Mouse (Mus musculus) embryonic facial prominence, embryonic 14.5 days (tissue): ENCODE measurements around the gene Surf4. TPM values are rescaled to one million over a fixed set of nuclear protein-coding genes. Genes with fewer than 3 reads are reported as not detected.

Experiments used
- ATAC-seq: fragments of 200-750 bp; cut with Nextera tagmentation; 2 replicates; pipeline ENCODE4 v1.8.0; 2017; ENCODE audit warnings: low read depth, moderate number of reproducible peaks, moderate TSS enrichment
- DNase-seq: peaks from one replicate; pipeline ENCODE4 v3.0.0-alpha.2; 2015; ENCODE audit warnings: low spot score
- H3K27ac ChIP-seq: fragments of 300-500 bp; sonication (generic); replicated peaks from 2 replicates; pipeline ENCODE4 v1.5.1; 2014; ENCODE audit warnings: low read depth, mild to moderate bottlenecking, low read length, moderate library complexity
- H3K27me3 ChIP-seq: fragments of 300-500 bp; sonication (generic); replicated peaks from 2 replicates; pipeline ENCODE4 v1.6.1; 2014; ENCODE audit warnings: low read length; ENCODE audit not compliant: control insufficient read depth, insufficient read depth
- H3K36me3 ChIP-seq: fragments of 300-500 bp; sonication (generic); 2 replicates; pipeline ENCODE4 v1.6.1; 2014; ENCODE audit warnings: low read length, mixed read lengths; ENCODE audit not compliant: control insufficient read depth, insufficient read depth
- H3K4me1 ChIP-seq: fragments of 300-500 bp; sonication (generic); 2 replicates; pipeline ENCODE4 v1.6.1; 2014; ENCODE audit warnings: antibody characterized with exemption, low read length; ENCODE audit not compliant: control insufficient read depth, insufficient read depth
- H3K4me2 ChIP-seq: fragments of 300-500 bp; sonication (generic); 2 replicates; pipeline ENCODE4 v1.6.1; 2014; ENCODE audit warnings: low read depth, mild to moderate bottlenecking, low read length, moderate library complexity, mixed read lengths
- H3K4me3 ChIP-seq: fragments of 300-500 bp; sonication (generic); 2 replicates; pipeline ENCODE4 v1.5.1; 2014; ENCODE audit warnings: low read depth, mild to moderate bottlenecking, low read length
- H3K9ac ChIP-seq: fragments of 300-500 bp; sonication (generic); 2 replicates; pipeline ENCODE4 v1.6.1; 2014; ENCODE audit warnings: low read depth, mild to moderate bottlenecking, low read length, moderate library complexity, mixed read lengths
- H3K9me3 ChIP-seq: fragments of 300-500 bp; sonication (generic); 2 replicates; pipeline ENCODE4 v1.6.1; 2016; ENCODE audit warnings: low read length; ENCODE audit not compliant: control insufficient read depth
- WGBS: fragments of 180-500 bp; shearing (Covaris S2); extraction: QIAGEN DNeasy Blood & Tissue Kit; methylation state at CpG from one replicate; pipeline ENCODE4 v1.1.7; 2014; 5-methylcytosine and 5-hydroxymethylcytosine counted together
- polyA plus RNA-seq: library from polyadenylated mRNA; unstranded; fragments of >200 nt; fragmentation: Nextera tagmentation; extraction: Ambion mirVana; gene quantifications from 2 replicates; pipeline ENCODE4 v1.2.1, GENCODE M21; 2014

Gene Surf4
- polyA plus RNA-seq, 1 experiment from 2014 or later: 273 TPM

GRCm38 (mm10) chr2:26957488-26957859, 23.7 kb upstream of the Surf4 start:
- Histone ChIP-seq H3K4me1 (no peaks in the 10 kb centered on the region), H3K4me2 (no peak overlapping the region), H3K9ac (no peak overlapping the region), H3K27ac (no peak overlapping the region), H3K9me3 (no peaks in the 10 kb centered on the region), H3K27me3 (no peaks in the 10 kb centered on the region), H3K36me3 (peaks cover 94% of the 10 kb centered on the region), H3K4me3 (no peak overlapping the region)
- WGBS: 74% methylated on average over 2 of the region's 2 CpGs
- DNase-seq (no peak), ATAC-seq (no peak)

GRCm38 (mm10) chr2:26956811-26957487, 23.2 kb upstream of the Surf4 start:
- ATAC-seq: no peak
- Histone ChIP-seq H3K9ac (no peak overlapping the region), H3K27me3 (no peaks in the 10 kb centered on the region), H3K9me3 (no peaks in the 10 kb centered on the region), H3K4me2 (no peak overlapping the region), H3K27ac (no peak overlapping the region), H3K36me3 (peaks cover 95% of the 10 kb centered on the region), H3K4me1 (no peaks in the 10 kb centered on the region), H3K4me3 (no peak overlapping the region)
- no peak for DNase-seq
- 97% methylated on average over 12 of the region's 12 CpGs for WGBS

GRCm38 (mm10) chr2:26954735-26955395, 21.1 kb upstream of the Surf4 start:
- Histone ChIP-seq H3K4me3 (no peak overlapping the region), H3K27ac (no peak overlapping the region), H3K9me3 (no peaks in the 10 kb centered on the region), H3K36me3 (peaks cover 90% of the 10 kb centered on the region), H3K4me2 (no peak overlapping the region), H3K27me3 (no peaks in the 10 kb centered on the region), H3K9ac (no peak overlapping the region), H3K4me1 (no peaks in the 10 kb centered on the region)
- DNase-seq (no peak), ATAC-seq (no peak)
- WGBS: 89% methylated on average over 2 of the region's 2 CpGs

GRCm38 (mm10) chr2:26952866-26953265, 19.1 kb upstream of the Surf4 start:
- no peaks in the 10 kb centered on the region for H3K4me1 ChIP-seq
- ATAC-seq (no peak), DNase-seq (no peak)
- no peaks in the 10 kb centered on the region for H3K27me3 ChIP-seq
- H3K27ac ChIP-seq: no peak overlapping the region
- WGBS: 82% methylated on average over 8 of the region's 8 CpGs
- no peak overlapping the region for H3K9ac ChIP-seq
- no peaks in the 10 kb centered on the region for H3K9me3 ChIP-seq
- peaks cover 80% of the 10 kb centered on the region for H3K36me3 ChIP-seq
- no peak overlapping the region for H3K4me3 ChIP-seq
- H3K4me2 ChIP-seq: no peak overlapping the region

GRCm38 (mm10) chr2:26952193-26952592, 18.5 kb upstream of the Surf4 start:
- WGBS: 92% methylated on average over 4 of the region's 4 CpGs
- Histone ChIP-seq H3K9me3 (no peaks in the 10 kb centered on the region), H3K27me3 (no peaks in the 10 kb centered on the region), H3K4me1 (no peaks in the 10 kb centered on the region), H3K36me3 (peaks cover 73% of the 10 kb centered on the region), H3K9ac (no peak overlapping the region), H3K4me3 (no peak overlapping the region), H3K27ac (no peak overlapping the region), H3K4me2 (no peak overlapping the region)
- DNase-seq (no peak), ATAC-seq (no peak)

GRCm38 (mm10) chr2:26951346-26951905, 17.7 kb upstream of the Surf4 start:
- H3K36me3 ChIP-seq: peaks cover 68% of the 10 kb centered on the region
- WGBS: 81% methylated on average over 8 of the region's 8 CpGs
- no peak for DNase-seq

GRCm38 (mm10) chr2:26950411-26950810, 16.7 kb upstream of the Surf4 start:
- H3K4me2 ChIP-seq: no peak overlapping the region
- no peak overlapping the region for H3K4me3 ChIP-seq
- ATAC-seq (no peak), DNase-seq (no peak)
- H3K9ac ChIP-seq: no peak overlapping the region
- H3K27ac ChIP-seq: no peak overlapping the region
- H3K4me1 ChIP-seq: no peaks in the 10 kb centered on the region
- no peaks in the 10 kb centered on the region for H3K27me3 ChIP-seq
- H3K9me3 ChIP-seq: no peaks in the 10 kb centered on the region
- peaks cover 58% of the 10 kb centered on the region for H3K36me3 ChIP-seq
- WGBS: 93% methylated on average over 2 of the region's 2 CpGs

More at GRCm38 (mm10) chr2:26951346-26951905, 17.7 kb upstream of the Surf4 start:
- no peaks in the 10 kb centered on the region for H3K4me1 ChIP-seq
- no peak overlapping the region for H3K9ac ChIP-seq
- ATAC-seq: no peak
- H3K4me3 ChIP-seq: no peak overlapping the region
- no peaks in the 10 kb centered on the region for H3K27me3 ChIP-seq
- H3K4me2 ChIP-seq: no peak overlapping the region
- no peak overlapping the region for H3K27ac ChIP-seq
- H3K9me3 ChIP-seq: no peaks in the 10 kb centered on the region

GRCm38 (mm10) chr2:26943253-26943652, 9.5 kb upstream of the Surf4 start:
- no peaks in the 10 kb centered on the region for H3K4me1 ChIP-seq
- H3K4me2 ChIP-seq: no peak overlapping the region
- H3K9me3 ChIP-seq: no peaks in the 10 kb centered on the region
- H3K36me3 ChIP-seq: 0 out of 2 replicates have a peak, but pooled peaks cover 2% of the 10 kb centered on the region
- H3K27me3 ChIP-seq: no peaks in the 10 kb centered on the region
- ATAC-seq (no peak), DNase-seq (no peak)
- WGBS: 72% methylated on average over 3 of the region's 3 CpGs
- no peak overlapping the region for H3K4me3 ChIP-seq
- no peak overlapping the region for H3K9ac ChIP-seq
- H3K27ac ChIP-seq: no peak overlapping the region
